Mouse (Mus musculus) ES-E14 (cell line): ENCODE measurements around the gene Sycp2.

Experiments used
- HCFC1 ChIP-seq: IDR thresholded peaks from 2 replicates; pipeline ENCODE4 v1.6.1; 2012; ENCODE audit warnings: low read length, inconsistent platforms, borderline replicate concordance; ENCODE audit not compliant: insufficient read depth
- MAFK ChIP-seq: IDR thresholded peaks from 2 replicates; pipeline ENCODE4 v1.6.1; 2014; ENCODE audit warnings: mild to moderate bottlenecking, low read depth, low read length, inconsistent platforms; ENCODE audit not compliant: insufficient read depth

- TF ChIP-seq MAFK (no peak), HCFC1 (no peak)
These were observed 43.5 kb upstream of the Sycp2 start for GRCm38 (mm10) chr2:178450961-178451360.
